Mouse (Mus musculus): ENCODE results near the gene Sema3b. TPM values are rescaled to one million over a fixed set of nuclear protein-coding genes. Genes with fewer than 3 reads are reported as not detected.

Gene Sema3b
- polyA plus RNA-seq, 1 experiment from 2014 or later = 37.1 TPM

- peak overlapping the region; percentile 81 for H3K4me2 ChIP-seq (replicated peaks; ENCODE audit: low read depth)
- peaks cover 16% of the 10 kb centered on the region for H3K4me1 ChIP-seq (replicated peaks; ENCODE audit: control insufficient read depth, insufficient read depth, low read length)
- no peaks in the 10 kb centered on the region for H3K9me3 ChIP-seq (ENCODE audit: control insufficient read depth)
- peak overlapping the region; percentile 22; the same call in 1 of the 2 replicates for H3K9ac ChIP-seq (ENCODE audit: low read depth, low read length)
- peak; percentile 1; the same call in 1 of the 2 replicates for ATAC-seq
- TF ChIP-seq CTCF (IDR thresholded peaks at IDR 0.05; ENCODE audit: low read depth) = no peak
- WGBS = 68% methylated on average over 22 of the region's 22 CpGs
- 0 out of 2 replicates have a peak overlapping the region, but pooled peaks have one; percentile 72 for H3K4me3 ChIP-seq (ENCODE audit: low read depth, low read length)
- H3K36me3 ChIP-seq (ENCODE audit: control insufficient read depth, insufficient read depth) = peaks cover 24% of the 10 kb centered on the region; the same call in 1 of the 2 replicates
- peak overlapping the region; percentile 84 for H3K27ac ChIP-seq (ENCODE audit: low read depth, low read length)
- no peaks in the 10 kb centered on the region for H3K27me3 ChIP-seq (replicated peaks; ENCODE audit: control insufficient read depth, insufficient read depth, low read length)
Observed at GRCm38 (mm10) chr9:107571534-107572326, 37.3 kb downstream of the Sema3b start.

DNA sequence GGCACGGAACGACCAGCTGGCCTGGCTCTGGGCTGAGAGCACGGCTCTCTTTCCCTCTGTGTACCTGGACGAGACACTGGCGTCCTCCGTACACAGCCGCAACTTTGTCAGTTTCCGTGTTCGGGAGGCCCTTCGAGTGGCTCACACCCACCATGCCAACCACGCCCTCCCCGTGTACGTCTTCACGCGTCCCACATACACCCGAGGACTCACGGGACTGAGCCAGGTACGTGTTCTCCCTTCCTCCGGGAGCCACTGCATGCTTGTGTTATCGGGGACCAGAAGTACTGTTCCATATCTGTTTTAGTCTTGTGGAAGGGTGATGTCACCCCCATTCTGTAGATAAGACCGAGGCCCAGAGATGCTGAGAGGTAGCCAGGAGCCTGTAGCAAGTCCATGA lies 38.2 kb downstream of the Sema3b start:
- Histone ChIP-seq H3K4me2 (replicated peaks; ENCODE audit: low read depth) (peak overlapping the region; percentile 81), H3K9me3 (ENCODE audit: control insufficient read depth) (no peaks in the 10 kb centered on the region), H3K4me3 (ENCODE audit: low read depth, low read length) (peak overlapping the region; percentile 72; the same call in 1 of the 2 replicates), H3K9ac (ENCODE audit: low read depth, low read length) (peak overlapping the region; percentile 72), H3K36me3 (ENCODE audit: control insufficient read depth, insufficient read depth) (peaks cover 24% of the 10 kb centered on the region; the same call in 1 of the 2 replicates), H3K27ac (ENCODE audit: low read depth, low read length) (peak overlapping the region; percentile 84), H3K27me3 (replicated peaks; ENCODE audit: control insufficient read depth, insufficient read depth, low read length) (no peaks in the 10 kb centered on the region), H3K4me1 (replicated peaks; ENCODE audit: control insufficient read depth, insufficient read depth, low read length) (peaks cover 15% of the 10 kb centered on the region)
- no peak for TF ChIP-seq CTCF (IDR thresholded peaks at IDR 0.05; ENCODE audit: low read depth)
- ATAC-seq = peak; percentile 27
- WGBS = 49% methylated on average over 21 of the region's 21 CpGs

DNA sequence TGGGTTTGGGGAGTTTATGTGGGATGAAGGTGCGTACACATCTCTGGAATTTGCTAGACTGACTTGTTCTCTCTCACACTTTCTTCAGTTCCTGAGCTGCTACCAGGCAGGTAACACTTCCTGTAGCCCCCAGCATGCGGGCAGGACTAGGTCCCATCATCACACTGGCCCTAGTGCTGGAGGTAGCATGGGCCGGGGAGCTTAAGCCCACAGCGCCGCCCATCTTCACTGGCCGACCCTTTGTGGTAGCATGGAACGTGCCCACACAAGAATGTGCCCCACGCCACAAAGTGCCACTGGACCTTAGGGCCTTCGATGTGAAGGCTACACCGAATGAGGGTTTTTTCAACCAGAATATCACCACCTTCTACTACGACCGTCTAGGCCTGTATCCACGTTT lies 39.0 kb downstream of the Sema3b start:
- WGBS = 29% methylated on average over 13 of the region's 13 CpGs
- Histone ChIP-seq H3K36me3 (ENCODE audit: control insufficient read depth, insufficient read depth) (peaks cover 24% of the 10 kb centered on the region; the same call in 1 of the 2 replicates), H3K9ac (ENCODE audit: low read depth, low read length) (peak overlapping the region; percentile 72), H3K4me2 (replicated peaks; ENCODE audit: low read depth) (peak overlapping the region; percentile 81), H3K9me3 (ENCODE audit: control insufficient read depth) (no peaks in the 10 kb centered on the region), H3K27me3 (replicated peaks; ENCODE audit: control insufficient read depth, insufficient read depth, low read length) (no peaks in the 10 kb centered on the region), H3K27ac (ENCODE audit: low read depth, low read length) (peak overlapping the region; percentile 84), H3K4me1 (replicated peaks; ENCODE audit: control insufficient read depth, insufficient read depth, low read length) (peaks cover 15% of the 10 kb centered on the region), H3K4me3 (ENCODE audit: low read depth, low read length) (peak overlapping the region; percentile 72)
- ATAC-seq = no peak
- TF ChIP-seq CTCF (IDR thresholded peaks at IDR 0.05; ENCODE audit: low read depth) = no peak

GRCm38 (mm10) chr9:107569270-107569669 lies 39.8 kb downstream of the Sema3b start:
- peak overlapping the region; percentile 81 for H3K4me2 ChIP-seq (replicated peaks; ENCODE audit: low read depth)
- peaks cover 15% of the 10 kb centered on the region for H3K4me1 ChIP-seq (replicated peaks; ENCODE audit: control insufficient read depth, insufficient read depth, low read length)
- peak; percentile 3; the same call in 1 of the 2 replicates for ATAC-seq
- peaks cover 24% of the 10 kb centered on the region; the same call in 1 of the 2 replicates for H3K36me3 ChIP-seq (ENCODE audit: control insufficient read depth, insufficient read depth)
- no peaks in the 10 kb centered on the region for H3K9me3 ChIP-seq (ENCODE audit: control insufficient read depth)
- 0% methylated on average over 23 of the region's 23 CpGs for WGBS
- H3K4me3 ChIP-seq (ENCODE audit: low read depth, low read length) = peak overlapping the region; percentile 72
- no peaks in the 10 kb centered on the region for H3K27me3 ChIP-seq (replicated peaks; ENCODE audit: control insufficient read depth, insufficient read depth, low read length)
- TF ChIP-seq CTCF (IDR thresholded peaks at IDR 0.05; ENCODE audit: low read depth) = no peak
- H3K9ac ChIP-seq (ENCODE audit: low read depth, low read length) = peak overlapping the region; percentile 72
- H3K27ac ChIP-seq (ENCODE audit: low read depth, low read length) = peak overlapping the region; percentile 84

DNA sequence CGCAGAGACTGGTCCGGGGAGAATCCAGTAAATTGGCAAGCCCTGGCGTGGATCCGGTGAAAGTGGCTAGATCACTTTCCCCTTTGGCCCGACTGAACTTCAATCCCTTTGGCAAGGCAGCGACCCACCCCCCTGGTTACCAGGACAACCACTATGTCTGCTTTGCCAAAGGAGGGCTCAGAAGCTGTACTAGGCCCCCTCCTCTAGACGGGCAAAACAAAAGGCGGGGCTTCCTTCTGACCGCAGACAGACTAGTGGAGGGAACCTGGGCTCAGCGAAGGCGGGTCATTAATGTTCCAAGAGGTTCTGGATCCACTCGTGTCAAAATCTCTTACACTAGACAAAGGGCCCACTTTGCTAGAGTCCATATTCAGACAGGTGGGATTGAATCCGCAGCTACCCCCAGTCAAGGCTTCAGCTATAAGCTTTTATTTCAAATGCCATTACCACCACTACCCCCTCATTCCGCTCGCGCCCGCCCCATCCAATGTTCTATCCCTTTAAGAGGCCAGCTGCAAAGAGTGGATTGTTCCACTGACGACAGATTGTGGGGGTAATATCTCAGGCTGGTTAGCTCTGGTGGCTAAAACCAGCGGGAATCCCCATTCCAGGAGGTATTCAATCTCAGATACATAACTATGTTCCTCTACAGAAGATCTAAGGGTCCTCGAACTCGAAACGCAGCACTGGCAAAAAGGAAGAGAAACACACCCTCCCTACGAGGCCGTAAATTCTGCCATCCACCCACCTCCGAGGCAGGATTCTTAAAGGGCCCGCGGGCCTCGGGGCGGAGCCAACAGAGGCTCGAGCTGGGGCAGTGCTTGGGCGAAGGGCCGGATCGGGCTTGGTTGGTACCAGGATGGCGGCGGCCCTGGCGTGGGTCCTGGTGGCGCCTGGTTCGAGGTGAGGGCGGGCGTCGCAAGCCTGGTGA lies 40.4 kb downstream of the Sema3b start:
- peak; percentile 67 for ATAC-seq
- under 1% methylated on average over 41 of the region's 41 CpGs for WGBS
- no peaks in the 10 kb centered on the region for H3K27me3 ChIP-seq (replicated peaks; ENCODE audit: control insufficient read depth, insufficient read depth, low read length)
- H3K27ac ChIP-seq (ENCODE audit: low read depth, low read length) = peak overlapping the region; percentile 84
- H3K4me2 ChIP-seq (replicated peaks; ENCODE audit: low read depth) = peak overlapping the region; percentile 81
- H3K9ac ChIP-seq (ENCODE audit: low read depth, low read length) = peak overlapping the region; percentile 72
- H3K9me3 ChIP-seq (ENCODE audit: control insufficient read depth) = no peaks in the 10 kb centered on the region
- H3K36me3 ChIP-seq (ENCODE audit: control insufficient read depth, insufficient read depth) = peaks cover 22% of the 10 kb centered on the region; the same call in 1 of the 2 replicates
- no peak for TF ChIP-seq CTCF (IDR thresholded peaks at IDR 0.05; ENCODE audit: low read depth)
- peaks cover 20% of the 10 kb centered on the region for H3K4me1 ChIP-seq (replicated peaks; ENCODE audit: control insufficient read depth, insufficient read depth, low read length)
- peak overlapping the region; percentile 72 for H3K4me3 ChIP-seq (ENCODE audit: low read depth, low read length)

All from intestine, postnatal 0 days (tissue).